Mouse (Mus musculus) ovary, adult 18-20 months (tissue): Measurements from ENCODE around the gene Chmp6.
A peak's percentile ranks its signal among the peaks of the same experiment; 100 is the strongest.

Experiments
- DNase-seq: peaks from one replicate; pipeline ENCODE4 v3.0.0; 2022; ENCODE audit warnings: low spot score, mixed read lengths

Chmp6 gene

GRCm38 (mm10) chr11:119937772-119938502, 24.7 kb downstream of the Chmp6 start:
- no peak for DNase-seq

- no peak for DNase-seq
These were observed 26.0 kb downstream of the Chmp6 start for GRCm38 (mm10) chr11:119939073-119939710.

- no peak for DNase-seq
These were observed 26.5 kb downstream of the Chmp6 start for GRCm38 (mm10) chr11:119939711-119940106.

GRCm38 (mm10) chr11:119940142-119940541, 26.9 kb downstream of the Chmp6 start:
- DNase-seq: no peak

- DNase-seq: no peak
These were observed 28.6 kb downstream of the Chmp6 start for GRCm38 (mm10) chr11:119941794-119942193.

- peak; percentile 38 for DNase-seq
These were observed 29.0 kb downstream of the Chmp6 start for GRCm38 (mm10) chr11:119942201-119942726.

GRCm38 (mm10) chr11:119942727-119943427, 29.6 kb downstream of the Chmp6 start, which contains the start of gene Baiap2:
Baiap2 (plus strand) TSS chr11:119942763.
- DNase-seq: peak; percentile 98

DNA sequence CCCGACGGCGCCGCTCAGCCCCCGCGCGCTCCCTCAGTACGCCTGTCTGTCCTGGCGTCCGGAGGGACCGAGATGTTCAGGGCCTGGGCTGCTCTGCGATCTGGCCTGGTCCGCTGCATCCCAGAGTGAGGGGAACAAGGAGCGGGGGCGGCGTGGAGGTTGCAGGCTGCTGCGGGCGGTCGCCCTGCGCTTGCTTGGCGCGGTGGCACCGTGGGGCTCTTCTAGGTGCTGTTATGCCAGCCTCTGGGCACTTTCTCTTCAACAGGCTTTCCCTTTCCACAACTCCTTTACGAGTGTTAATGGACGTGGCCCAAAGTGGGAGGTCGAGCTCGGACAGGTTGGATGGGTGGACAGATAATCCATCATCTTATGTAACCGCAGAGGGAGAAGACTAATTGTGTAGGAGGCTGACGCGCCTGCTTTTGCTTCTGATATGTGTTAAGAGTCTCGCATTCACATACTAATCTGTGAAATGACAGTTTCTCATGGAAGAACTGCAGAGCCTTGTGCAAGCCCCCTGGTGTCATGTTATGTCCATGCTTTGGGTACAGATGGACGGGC, 30.3 kb downstream of the Chmp6 start:
- no peak for DNase-seq

DNA sequence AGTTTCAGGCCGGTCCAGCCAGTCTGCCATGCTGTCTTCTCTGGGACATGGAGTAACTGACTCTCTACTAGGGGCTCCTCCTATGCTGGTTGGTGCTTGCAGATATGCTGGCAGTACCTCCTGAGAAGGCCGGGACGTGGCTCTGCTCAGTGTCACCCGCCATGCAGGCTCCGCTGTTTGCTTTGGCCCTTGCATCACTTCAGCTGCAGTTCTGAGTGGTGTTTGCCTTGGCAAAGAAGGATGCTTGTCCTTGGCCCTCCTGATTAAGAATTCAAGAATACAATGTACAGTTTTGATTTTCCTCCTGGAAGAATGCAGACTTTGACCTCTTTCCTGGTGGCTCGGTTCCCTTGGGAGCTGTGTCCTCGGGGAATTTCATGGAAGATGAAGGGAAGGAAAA, 32.1 kb downstream of the Chmp6 start:
- DNase-seq: peak; percentile 35

GRCm38 (mm10) chr11:119947426-119947825, 34.2 kb downstream of the Chmp6 start:
- DNase-seq: no peak

GRCm38 (mm10) chr11:119947897-119948296, 34.7 kb downstream of the Chmp6 start:
- no peak for DNase-seq

DNA sequence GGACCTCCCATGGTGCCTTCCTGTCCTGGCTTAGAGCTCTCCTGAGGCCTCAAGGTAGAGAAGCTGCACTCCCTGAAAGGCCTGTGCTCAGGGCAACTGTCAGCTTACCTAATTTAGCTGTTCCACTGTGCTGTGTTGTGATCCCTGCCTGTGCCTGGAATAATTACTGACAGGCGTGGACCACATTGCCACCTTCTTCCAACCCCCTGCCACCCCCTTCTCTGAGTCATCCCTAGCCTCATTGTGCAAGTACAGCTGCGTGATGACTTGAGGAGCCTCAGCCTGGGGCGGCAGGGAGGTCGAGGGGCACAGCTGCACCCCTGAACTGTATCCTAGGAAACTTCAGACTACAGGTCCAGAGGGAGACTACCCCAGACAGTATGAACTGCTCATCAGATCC, 35.1 kb downstream of the Chmp6 start:
- no peak for DNase-seq

- DNase-seq: peak; percentile 28
These were observed 35.6 kb downstream of the Chmp6 start for GRCm38 (mm10) chr11:119948803-119949202.

DNA sequence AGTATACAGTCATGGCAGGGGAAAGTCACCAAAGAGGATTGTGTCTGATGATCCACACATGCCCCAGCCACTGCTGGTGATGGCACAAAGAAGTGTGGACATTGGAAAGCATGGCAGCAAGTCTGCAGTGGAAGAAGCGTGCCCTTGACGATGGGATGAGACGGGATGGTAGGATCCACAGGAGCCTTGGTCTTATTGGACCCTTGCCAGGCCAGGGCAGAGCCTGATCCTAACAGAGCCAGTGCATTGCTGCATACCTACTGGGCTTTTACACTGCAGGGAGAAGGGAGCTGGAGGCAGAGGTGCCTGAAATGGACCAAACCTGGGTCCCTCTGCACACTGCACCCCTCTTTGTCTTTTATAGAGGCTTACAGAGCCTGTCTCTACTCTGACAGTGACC, 37.3 kb downstream of the Chmp6 start:
- no peak for DNase-seq

DNA sequence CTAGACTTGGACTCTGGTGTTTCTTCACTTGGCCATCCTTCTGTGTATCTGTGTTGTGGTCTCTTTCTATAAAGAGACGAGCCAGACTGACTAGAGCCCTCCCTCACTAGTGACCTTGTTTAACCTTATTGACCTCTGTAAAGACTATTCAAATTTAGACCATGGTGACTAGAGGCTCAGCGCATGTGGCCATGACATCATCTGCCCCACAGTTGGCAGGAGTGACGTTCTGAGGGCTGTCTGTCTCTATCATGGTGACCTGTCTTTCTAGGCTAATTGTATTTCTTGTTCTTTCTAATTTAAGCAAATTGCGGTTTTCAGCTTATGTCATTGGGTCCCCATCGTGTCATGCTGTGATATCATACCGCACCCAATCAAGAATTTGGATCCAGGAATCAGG, 38.1 kb downstream of the Chmp6 start:
- DNase-seq: no peak

DNA sequence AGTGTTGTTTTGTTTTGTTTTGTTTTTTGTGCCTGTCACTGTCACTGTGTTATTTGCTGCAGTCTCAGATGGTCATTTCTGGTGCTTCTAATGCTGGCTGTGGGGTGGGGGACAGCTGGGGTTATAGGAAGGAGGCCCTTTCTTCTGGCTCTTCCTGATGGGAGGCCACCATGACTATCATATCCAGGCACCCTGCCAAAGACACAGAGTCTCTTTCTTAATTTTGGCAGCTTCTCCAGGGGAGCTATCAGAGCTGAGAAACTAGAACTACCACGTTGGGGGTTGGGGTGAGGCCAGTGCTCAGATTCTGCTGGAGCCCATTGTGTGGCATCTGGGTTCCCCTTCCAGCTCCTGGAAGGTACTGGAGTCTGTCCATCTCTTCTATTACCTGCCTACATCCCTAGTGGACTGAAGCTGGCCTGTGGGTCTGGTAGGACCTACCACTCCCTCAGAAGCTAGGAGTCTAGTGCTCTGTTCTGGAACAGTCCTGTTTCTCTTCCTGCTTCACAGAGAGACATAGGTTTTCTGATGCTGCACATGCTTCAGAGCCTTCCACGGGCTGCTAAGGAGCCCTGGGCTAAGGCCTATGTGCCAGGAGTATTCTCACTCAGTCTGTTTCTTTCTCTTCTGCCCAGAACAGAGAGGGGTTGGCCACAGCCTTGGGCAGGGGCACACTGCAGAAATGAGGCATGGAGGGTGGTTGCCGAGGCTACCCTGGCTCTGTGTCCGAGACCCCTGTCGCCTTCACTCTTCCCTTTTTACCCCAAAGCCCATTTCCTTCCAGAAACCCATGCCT, 39.4 kb downstream of the Chmp6 start:
- DNase-seq: peak; percentile 55

- no peak for DNase-seq
These were observed 41.0 kb downstream of the Chmp6 start for GRCm38 (mm10) chr11:119954233-119954632.

DNA sequence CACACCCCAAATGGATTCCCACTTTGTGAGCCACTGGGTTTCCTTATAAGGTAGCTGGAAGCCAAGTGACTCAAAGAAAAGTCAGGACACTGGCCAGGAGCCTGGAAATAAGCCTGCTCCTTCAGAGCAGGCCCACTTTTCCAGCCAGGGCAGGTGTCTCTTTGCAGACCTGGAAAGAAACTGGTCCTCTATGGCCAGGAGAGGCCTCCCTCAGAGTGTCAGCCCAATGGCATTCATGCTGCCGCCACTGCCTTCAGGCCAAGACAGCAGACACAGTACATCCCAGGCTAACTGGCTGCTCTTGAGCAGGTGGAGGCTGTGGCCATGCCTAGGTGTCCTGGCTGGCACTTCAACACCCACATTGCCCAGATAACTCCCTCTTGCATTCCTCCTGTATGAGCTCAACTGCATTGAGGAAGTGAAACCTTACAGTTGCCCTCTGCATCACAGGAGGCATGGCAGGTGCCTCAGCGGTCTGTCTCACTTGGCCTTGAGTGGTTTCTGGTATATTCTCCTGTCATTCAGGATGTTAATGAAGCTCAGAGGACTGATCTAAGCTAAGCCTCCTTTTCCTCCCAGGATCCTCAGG, 41.6 kb downstream of the Chmp6 start:
- DNase-seq: no peak

DNA sequence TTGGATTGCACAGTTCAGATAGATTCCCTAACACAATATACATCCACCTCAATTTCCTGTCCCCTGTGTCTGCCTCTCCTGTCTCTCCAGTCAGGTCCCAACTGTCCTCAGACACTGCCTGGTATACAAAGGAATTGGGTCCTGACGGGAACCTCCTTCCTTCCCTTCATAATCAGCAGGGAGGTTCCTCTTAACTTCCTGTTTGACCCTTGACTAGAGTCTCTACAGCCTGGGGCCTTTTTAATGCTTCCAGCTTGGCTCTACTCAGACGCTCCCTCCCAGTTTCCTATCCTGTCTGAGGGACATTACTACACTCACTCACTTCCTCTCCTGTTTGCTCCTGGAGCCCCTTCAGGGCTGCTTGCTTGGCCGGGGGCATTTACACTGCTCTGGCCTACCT, 42.2 kb downstream of the Chmp6 start:
- no peak for DNase-seq

DNA sequence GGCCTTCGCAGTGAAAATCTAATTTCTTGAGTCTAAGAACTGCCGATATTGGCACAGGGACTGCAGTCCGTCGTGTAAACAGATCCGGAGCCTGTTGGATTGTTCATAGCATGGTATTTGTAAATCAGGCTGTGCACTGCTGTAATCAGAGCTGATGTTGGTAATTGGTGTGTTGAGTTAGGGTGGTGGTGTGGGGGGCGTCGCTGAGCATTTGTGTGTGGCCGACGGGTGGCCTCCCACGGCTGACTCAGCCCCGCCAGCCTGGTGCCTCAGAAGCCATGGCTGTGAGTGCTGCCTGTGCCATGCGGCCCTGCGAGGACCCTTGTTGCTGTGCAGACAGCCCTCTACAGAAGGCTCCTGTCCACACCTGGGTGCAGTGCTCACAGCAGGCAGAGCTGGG, 43.3 kb downstream of the Chmp6 start:
- DNase-seq: no peak

DNA sequence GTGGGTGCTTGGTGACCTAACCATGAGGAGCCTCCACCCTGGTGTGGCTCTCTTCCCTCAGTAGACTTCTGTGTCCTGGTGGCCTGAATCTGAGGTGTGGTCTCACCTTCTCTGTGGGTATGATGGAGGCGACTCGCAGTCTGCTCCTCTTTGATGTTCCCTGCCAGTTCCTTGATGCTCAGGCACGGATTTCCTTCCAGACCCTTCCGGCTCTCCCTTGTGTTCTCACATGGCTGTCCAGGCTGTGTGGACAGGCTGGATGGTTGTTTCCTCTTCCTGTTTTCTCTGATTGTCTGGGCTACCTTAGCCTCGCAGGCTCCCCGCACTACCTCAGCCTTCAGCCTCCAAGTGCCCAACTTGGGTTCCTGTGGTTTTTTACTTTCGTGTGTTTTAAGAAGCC, 45.6 kb downstream of the Chmp6 start:
- DNase-seq: no peak
